Mouse (Mus musculus) forebrain, embryonic 10.5 days (tissue): Measurements from ENCODE around the gene Slc39a11. TPM values are rescaled to one million over a fixed set of nuclear protein-coding genes. Genes with fewer than 3 reads are reported as not detected.
A peak's percentile ranks its signal among the peaks of the same experiment; 100 is the strongest.

Experiments used
- DNase-seq: peaks from one replicate; pipeline ENCODE4 v3.0.0-alpha.2; 2017; ENCODE audit warnings: low spot score; ENCODE audit errors: extremely low spot score
- H3K27ac ChIP-seq: fragments of 300-500 bp; sonication (generic); 2 replicates; pipeline ENCODE4 v1.5.1; 2016; ENCODE audit warnings: mild to moderate bottlenecking
- H3K27me3 ChIP-seq: fragments of 300-500 bp; sonication (generic); 2 replicates; pipeline ENCODE4 v1.6.1; 2016; ENCODE audit warnings: mild to moderate bottlenecking; ENCODE audit not compliant: poor library complexity, severe bottlenecking
- H3K36me3 ChIP-seq: fragments of 300-500 bp; sonication (generic); replicated peaks from 2 replicates; pipeline ENCODE4 v1.6.1; 2016; ENCODE audit warnings: mild to moderate bottlenecking, moderate library complexity
- H3K4me1 ChIP-seq: fragments of 300-500 bp; sonication (generic); 2 replicates; pipeline ENCODE4 v1.6.1; 2016
- H3K4me3 ChIP-seq: fragments of 300-500 bp; sonication (generic); 2 replicates; pipeline ENCODE4 v1.5.1; 2016; ENCODE audit warnings: mild to moderate bottlenecking, moderate library complexity
- H3K9me3 ChIP-seq: fragments of 300-500 bp; sonication (generic); 2 replicates; pipeline ENCODE4 v1.6.1; 2016; ENCODE audit warnings: mild to moderate bottlenecking, moderate library complexity
- WGBS: fragments of 180-500 bp; shearing (Covaris S2); methylation state at CpG from one replicate; pipeline ENCODE4 v1.1.7; 2016; 5-methylcytosine and 5-hydroxymethylcytosine counted together
- polyA plus RNA-seq: library from polyadenylated mRNA; unstranded; fragments of >200 nt; fragmentation: Nextera tagmentation; extraction: Ambion mirVana; gene quantifications from 2 replicates; pipeline ENCODE4 v1.2.1, GENCODE M21; 2016

Slc39a11 gene
- polyA plus RNA-seq, 1 experiment from 2014 or later, result 18.4 TPM

DNA sequence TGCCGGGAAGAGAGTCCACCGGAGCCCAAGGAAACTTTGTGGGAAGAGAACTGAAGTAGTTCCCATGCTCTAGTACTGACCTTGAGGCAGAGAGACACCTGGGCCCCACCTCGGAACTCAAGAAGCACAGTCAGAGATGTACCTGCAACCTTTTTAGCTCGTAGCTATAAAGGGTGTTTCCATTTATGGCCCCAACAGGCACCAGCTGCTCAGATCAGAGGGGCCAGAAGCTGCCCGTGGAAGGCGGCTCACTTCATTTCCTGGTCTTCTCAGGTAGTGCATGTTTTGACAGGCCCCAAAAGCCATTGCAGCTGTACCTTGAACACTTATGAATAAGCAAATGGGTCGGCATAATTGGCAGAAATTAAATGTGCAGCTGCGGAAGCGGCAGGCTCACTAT is 271.0 kb downstream of the Slc39a11 start:
- H3K9me3 ChIP-seq, result no peaks in the 10 kb centered on the region
- H3K4me3 ChIP-seq, result no peak overlapping the region
- H3K36me3 ChIP-seq, result no peaks in the 10 kb centered on the region
- 91% methylated on average over 9 of the region's 9 CpGs for WGBS
- peaks cover 48% of the 10 kb centered on the region for H3K4me1 ChIP-seq
- no peaks in the 10 kb centered on the region for H3K27me3 ChIP-seq
- H3K27ac ChIP-seq, result peak overlapping the region; percentile 51; the same call in 1 of the 2 replicates
- DNase-seq, result no peak

DNA sequence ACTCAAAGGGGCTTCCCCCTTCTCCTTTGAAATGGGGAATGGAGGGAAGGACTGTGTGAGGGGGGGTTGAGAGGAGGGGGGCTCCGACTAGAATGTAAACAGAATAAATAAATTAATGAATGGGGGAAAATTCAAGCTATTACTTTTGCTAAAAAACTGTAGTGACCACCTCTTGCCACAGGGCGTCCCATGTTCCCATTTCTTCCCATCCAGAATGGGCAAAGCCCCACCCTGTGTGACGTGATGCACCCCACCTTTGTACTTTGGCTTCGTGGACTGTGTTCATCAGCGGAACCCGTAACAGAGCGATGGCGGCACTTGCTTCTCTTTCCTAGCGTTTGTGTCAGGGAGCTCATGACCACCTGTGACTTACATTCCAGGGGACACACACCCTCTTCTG is 273.8 kb downstream of the Slc39a11 start:
- H3K36me3 ChIP-seq, result no peaks in the 10 kb centered on the region
- no peak for DNase-seq
- H3K27me3 ChIP-seq, result no peaks in the 10 kb centered on the region
- H3K9me3 ChIP-seq, result peaks cover 8% of the 10 kb centered on the region; the same call in 1 of the 2 replicates
- H3K27ac ChIP-seq, result no peak overlapping the region
- H3K4me3 ChIP-seq, result no peak overlapping the region
- 86% methylated on average over 9 of the region's 9 CpGs for WGBS
- H3K4me1 ChIP-seq, result peaks cover 34% of the 10 kb centered on the region

DNA sequence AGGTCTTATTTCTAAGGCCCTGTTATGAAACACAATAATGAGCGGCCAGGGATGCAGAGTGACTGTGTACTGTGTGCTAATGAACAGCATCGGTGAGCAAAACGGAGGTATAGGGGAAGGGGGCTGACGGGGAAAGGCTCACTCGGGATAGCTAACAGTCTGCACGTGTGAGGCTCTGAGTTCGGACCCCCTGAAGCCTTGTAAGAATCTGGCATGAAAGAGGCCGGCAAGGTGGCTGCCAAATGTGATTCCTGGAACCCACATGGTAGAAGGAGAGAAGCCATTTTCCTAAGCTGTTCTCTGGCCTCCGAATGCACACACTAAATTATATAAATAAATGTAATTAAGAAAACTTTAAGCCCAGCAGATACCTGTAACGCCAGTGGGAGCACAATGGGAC is 276.0 kb downstream of the Slc39a11 start:
- no peak for DNase-seq
- H3K27ac ChIP-seq, result no peak overlapping the region
- 84% methylated on average over 10 of the region's 10 CpGs for WGBS
- H3K4me3 ChIP-seq, result no peak overlapping the region
- no peaks in the 10 kb centered on the region for H3K36me3 ChIP-seq
- peaks cover 8% of the 10 kb centered on the region; the same call in 1 of the 2 replicates for H3K9me3 ChIP-seq
- peaks cover 25% of the 10 kb centered on the region for H3K4me1 ChIP-seq
- H3K27me3 ChIP-seq, result no peaks in the 10 kb centered on the region

DNA sequence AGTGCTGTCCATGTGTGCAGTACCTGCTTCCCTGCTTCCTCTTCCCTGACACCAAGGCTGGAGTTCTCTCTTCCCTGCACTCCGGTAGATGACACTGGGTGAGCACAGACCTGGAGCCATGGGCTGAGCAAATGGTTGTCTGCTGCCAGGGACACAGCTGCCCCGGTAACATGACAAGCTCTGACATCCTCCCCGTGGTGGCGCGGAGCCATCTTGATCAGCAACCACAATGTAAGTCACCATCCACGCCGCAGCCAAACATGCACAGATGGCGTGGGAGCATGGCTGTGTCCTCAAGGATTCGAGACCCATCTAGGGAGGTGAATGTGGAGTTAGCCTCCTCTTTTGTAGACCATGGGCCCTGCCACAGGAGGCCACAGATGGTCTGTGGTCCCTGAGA is 276.5 kb downstream of the Slc39a11 start:
- no peak overlapping the region for H3K27ac ChIP-seq
- WGBS, result 95% methylated on average over 9 of the region's 9 CpGs
- H3K4me1 ChIP-seq, result peaks cover 20% of the 10 kb centered on the region
- peaks cover 8% of the 10 kb centered on the region; the same call in 1 of the 2 replicates for H3K9me3 ChIP-seq
- no peaks in the 10 kb centered on the region for H3K27me3 ChIP-seq
- no peak overlapping the region for H3K4me3 ChIP-seq
- no peaks in the 10 kb centered on the region for H3K36me3 ChIP-seq
- DNase-seq, result no peak

DNA sequence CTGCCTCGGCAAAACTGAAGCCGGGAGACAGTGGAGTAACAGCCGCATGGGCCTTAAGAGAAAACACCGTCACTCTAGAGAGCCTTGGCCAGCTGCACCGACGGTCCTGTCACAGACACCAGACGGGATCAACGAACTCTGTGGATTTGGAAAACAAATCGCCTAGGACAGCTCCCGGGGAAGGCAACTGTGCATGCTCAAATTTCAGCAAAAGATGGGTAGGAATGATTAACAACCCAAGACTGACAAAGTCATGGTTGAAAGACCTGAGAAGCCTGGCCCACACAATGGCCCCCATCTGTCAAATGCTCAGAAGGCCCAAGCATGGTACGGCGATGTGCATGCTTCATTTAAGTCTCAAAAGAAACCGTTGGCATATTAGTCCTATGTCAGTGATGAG is 281.8 kb downstream of the Slc39a11 start:
- Histone ChIP-seq H3K4me1 (peaks cover 34% of the 10 kb centered on the region), H3K9me3 (peaks cover 8% of the 10 kb centered on the region; the same call in 1 of the 2 replicates), H3K36me3 (no peaks in the 10 kb centered on the region), H3K27me3 (no peaks in the 10 kb centered on the region), H3K27ac (peak overlapping the region; percentile 25; the same call in 1 of the 2 replicates), H3K4me3 (no peak overlapping the region)
- no peak for DNase-seq
- WGBS, result 83% methylated on average over 13 of the region's 13 CpGs

DNA sequence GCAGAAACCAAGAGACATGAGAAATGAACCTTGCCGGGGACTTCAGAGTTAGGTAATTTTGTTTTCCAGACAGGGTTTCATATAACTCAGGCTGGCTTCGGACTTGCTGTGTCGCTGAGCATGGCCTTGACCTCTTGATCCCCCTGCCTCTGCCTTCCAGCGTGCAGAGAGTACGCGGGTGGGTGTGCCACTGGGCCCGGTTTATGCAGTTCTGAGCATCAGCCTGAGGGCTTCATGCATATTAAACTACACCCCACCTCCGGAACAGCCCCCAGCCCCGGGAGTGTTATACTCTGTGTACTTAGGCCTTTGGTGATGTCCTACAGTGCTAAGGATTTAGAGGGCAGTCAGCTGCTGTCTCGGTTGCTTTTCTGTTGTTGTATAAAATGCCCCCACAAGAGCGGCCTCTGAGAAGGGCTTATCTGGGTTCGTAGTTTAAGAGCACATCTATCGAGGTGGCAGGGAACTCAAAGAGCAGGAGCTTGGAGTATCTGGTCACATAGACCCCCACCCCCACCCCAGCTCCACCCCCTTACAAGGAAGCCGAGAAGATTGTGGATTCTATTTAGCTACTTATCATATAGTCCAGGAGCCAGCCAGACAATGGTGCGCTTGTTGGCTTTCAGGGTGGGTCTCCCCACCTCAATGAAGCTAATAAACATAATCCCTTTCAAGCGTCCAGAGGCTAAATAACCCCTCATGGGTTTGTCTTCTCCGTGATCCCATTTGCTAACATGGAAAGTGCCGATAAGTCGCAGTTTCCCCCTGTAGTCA is 283.4 kb downstream of the Slc39a11 start:
- H3K4me1 ChIP-seq, result peaks cover 34% of the 10 kb centered on the region

DNA sequence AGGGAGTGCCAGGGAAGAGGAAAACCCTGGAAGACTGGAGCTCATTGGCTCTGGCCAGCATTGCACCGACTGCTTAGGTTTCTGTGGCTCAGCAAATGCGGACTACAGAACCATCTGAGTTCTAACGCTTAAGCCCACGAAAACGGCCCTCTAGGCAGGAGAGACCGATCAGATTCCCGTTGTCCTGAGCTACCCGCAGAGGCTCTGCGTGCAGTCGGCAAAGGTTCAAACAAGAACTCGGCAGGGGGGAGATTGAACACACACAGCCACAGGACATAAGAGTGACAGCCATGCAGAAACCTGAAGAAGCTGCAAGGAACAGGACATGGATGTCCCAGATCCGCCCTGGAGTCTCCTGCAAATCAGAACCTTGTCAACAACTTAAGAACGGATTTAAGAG is 286.1 kb downstream of the Slc39a11 start:
- no peak for DNase-seq
- 0 out of 2 replicates have a peak, but pooled peaks cover 5% of the 10 kb centered on the region for H3K36me3 ChIP-seq
- peaks cover 34% of the 10 kb centered on the region for H3K4me1 ChIP-seq
- H3K27ac ChIP-seq, result 0 out of 2 replicates have a peak overlapping the region, but pooled peaks have one; percentile 2
- H3K4me3 ChIP-seq, result no peak overlapping the region
- H3K27me3 ChIP-seq, result no peaks in the 10 kb centered on the region
- WGBS, result 24% methylated on average over 13 of the region's 13 CpGs
- H3K9me3 ChIP-seq, result no peaks in the 10 kb centered on the region

More for the DNA sequence above, 283.4 kb downstream of the Slc39a11 start:
- peak overlapping the region; percentile 54; the same call in 1 of the 2 replicates for H3K27ac ChIP-seq
- no peak for DNase-seq
- peaks cover 4% of the 10 kb centered on the region; the same call in 1 of the 2 replicates for H3K9me3 ChIP-seq
- no peaks in the 10 kb centered on the region for H3K36me3 ChIP-seq
- no peak overlapping the region for H3K4me3 ChIP-seq
- no peaks in the 10 kb centered on the region for H3K27me3 ChIP-seq
- 50% methylated on average over 19 of the region's 19 CpGs for WGBS

DNA sequence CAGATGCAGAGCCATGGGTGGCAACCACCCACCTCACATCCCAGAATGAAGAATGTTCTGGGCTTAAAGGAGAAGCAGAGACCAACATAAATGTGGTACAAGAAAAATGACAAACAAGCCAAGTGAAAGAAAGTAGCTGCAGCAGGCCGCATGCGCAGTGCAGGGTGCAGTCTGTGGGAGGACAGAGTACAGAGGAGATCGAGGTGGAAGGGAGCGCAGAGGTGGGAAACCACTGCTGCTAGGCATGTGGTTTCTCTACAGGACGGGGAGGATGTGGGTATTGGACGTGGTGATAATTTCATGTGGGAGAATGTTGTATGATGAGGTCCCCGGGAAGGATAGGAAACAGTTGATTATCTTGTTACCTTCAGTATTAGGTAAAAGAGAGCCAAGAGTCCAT is 287.3 kb downstream of the Slc39a11 start:
- no peak for DNase-seq
- no peaks in the 10 kb centered on the region for H3K27me3 ChIP-seq
- WGBS, result 93% methylated on average over 7 of the region's 7 CpGs
- no peaks in the 10 kb centered on the region for H3K9me3 ChIP-seq
- peaks cover 29% of the 10 kb centered on the region for H3K4me1 ChIP-seq
- H3K4me3 ChIP-seq, result no peak overlapping the region
- H3K27ac ChIP-seq, result no peak overlapping the region
- H3K36me3 ChIP-seq, result 0 out of 2 replicates have a peak, but pooled peaks cover 5% of the 10 kb centered on the region

DNA sequence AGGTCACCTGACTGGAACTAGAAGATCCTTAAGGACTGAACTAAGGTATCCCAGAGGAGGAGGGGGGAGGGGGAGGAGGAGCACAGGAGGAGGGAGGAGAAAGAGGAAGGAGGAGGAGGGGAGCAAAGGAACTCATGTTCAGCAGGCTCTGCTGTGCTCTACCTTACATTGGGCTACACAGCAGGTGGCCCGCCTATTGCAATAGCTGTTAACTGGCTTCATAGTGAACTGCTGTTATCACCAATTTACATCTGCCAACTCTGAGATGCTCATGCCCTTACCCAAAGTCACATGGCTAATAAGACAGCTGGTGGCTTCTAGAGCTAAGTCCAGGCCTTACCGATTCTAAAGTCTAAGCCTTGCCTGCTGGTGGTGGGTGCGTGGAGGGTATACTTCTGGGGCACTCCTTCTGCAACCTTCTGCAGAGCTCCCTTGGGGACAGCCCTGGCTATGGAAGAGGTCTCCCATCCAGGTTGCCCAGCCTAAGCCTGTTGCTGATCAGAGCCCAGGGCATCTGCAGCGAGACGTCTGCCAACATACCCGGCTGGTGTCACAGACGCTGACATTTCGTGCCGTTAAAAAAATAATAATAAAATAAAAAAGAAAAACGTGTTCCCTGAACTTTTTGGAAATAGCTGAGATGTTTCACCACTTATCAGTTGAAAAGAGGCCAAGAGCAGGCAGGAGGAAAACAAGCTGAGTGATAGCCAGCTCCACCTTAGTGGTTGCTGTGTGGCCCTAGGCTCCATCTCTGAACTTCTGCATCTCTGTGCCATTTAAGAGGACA is 289.6 kb downstream of the Slc39a11 start:
- H3K27me3 ChIP-seq, result no peaks in the 10 kb centered on the region
- WGBS, result 92% methylated on average over 10 of the region's 10 CpGs
- no peak overlapping the region for H3K4me3 ChIP-seq
- 0 out of 2 replicates have a peak, but pooled peaks cover 5% of the 10 kb centered on the region for H3K36me3 ChIP-seq
- H3K27ac ChIP-seq, result no peak overlapping the region
- no peaks in the 10 kb centered on the region for H3K9me3 ChIP-seq
- no peak for DNase-seq
- peaks cover 10% of the 10 kb centered on the region for H3K4me1 ChIP-seq

DNA sequence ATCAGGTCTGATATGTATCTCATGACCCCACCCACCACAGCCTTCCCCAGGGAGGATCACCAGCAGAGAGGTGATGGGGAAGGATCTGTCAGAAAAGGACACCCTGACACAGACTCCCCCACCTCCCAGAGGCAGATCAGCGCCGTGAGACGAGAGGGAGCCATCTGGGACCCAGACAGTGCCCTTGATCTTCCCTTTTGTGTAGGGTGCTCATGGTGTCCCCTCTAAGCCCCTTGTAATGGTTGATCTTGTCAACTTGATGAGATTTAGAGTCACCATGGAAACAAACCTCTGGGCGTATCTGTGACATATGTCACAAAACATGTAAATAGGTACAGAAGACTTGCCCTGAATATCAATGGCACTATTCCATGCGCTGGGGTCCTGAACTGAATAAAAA is 293.9 kb downstream of the Slc39a11 start:
- Histone ChIP-seq H3K36me3 (0 out of 2 replicates have a peak, but pooled peaks cover 5% of the 10 kb centered on the region), H3K4me1 (peaks cover 10% of the 10 kb centered on the region), H3K27ac (no peak overlapping the region), H3K9me3 (no peaks in the 10 kb centered on the region), H3K4me3 (no peak overlapping the region), H3K27me3 (no peaks in the 10 kb centered on the region)
- DNase-seq, result no peak
- WGBS, result 86% methylated on average over 5 of the region's 5 CpGs

DNA sequence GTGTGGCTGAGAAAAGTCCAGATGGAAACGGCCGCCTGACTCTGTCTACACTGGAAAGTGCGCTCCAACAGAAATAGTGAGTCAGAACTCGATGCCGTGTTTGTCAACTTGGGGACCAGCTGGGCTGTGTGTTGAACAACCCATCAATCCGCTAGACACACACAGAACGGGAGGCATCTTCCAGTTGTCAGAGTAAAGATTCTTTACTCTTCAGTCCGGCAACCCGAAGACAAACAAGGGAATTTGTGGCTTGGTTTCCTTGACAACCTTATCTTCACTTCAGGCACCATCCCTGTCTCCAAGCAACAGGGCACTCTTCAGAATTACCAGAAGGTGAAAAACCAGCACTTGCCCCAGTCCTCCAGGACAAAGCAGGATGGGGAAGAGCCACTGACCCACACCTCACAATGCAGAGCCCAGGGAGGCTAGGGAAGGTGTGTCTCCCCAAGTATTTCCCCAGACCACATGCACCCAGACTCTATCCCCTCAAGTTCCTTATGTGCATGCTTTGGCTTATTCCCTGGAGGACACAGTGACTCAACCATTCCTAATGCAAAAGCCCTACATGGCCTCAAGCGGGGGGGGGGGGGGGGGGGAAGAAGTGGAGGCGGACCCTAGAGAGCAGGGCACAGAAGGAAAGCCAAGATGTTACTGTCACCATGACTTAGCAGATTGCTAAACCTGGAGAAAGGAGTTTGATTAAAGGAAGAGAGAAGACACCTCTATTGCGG is 297.6 kb downstream of the Slc39a11 start:
- DNase-seq, result no peak
- Histone ChIP-seq H3K4me1 (peaks cover 12% of the 10 kb centered on the region), H3K27ac (no peak overlapping the region), H3K36me3 (no peaks in the 10 kb centered on the region), H3K9me3 (peaks cover 14% of the 10 kb centered on the region; the same call in 1 of the 2 replicates), H3K4me3 (no peak overlapping the region), H3K27me3 (no peaks in the 10 kb centered on the region)
- 73% methylated on average over 12 of the region's 12 CpGs for WGBS

DNA sequence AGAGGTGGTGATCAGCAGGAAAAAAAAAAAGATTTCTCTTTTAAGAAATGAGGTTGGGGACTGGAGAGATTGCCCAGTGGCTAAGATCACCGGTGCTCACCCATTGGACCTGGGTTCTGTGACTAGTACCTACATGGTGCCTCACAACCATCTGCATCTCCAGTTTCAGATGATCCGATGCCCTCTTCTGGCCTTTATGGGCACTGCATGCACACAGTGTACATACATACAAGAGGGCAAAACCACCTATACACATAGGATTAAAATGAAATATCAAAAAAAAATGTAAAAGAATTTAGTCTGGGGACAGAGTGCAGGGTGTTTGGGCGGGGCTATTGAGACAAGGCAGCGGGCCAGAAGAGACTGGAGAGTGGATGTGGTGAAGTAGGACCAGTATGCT is 299.3 kb downstream of the Slc39a11 start:
- Histone ChIP-seq H3K9me3 (peaks cover 14% of the 10 kb centered on the region; the same call in 1 of the 2 replicates), H3K4me1 (peaks cover 18% of the 10 kb centered on the region), H3K27ac (no peak overlapping the region), H3K4me3 (no peak overlapping the region), H3K27me3 (no peaks in the 10 kb centered on the region), H3K36me3 (no peaks in the 10 kb centered on the region)
- DNase-seq, result no peak
- WGBS, result 89% methylated on average over 4 of the region's 4 CpGs
